Comparison of ENCODE assay signal across 8 mouse cellular contexts in genomic region chr16:91860471-91861125, GRCm38 (mm10).
DNase-seq lines count a peak whose midpoint lies in the region; ATAC-seq and TF ChIP-seq lines count a peak whose summit lies in the region.

No protein-coding gene starts in this region.

- H3K4me1 ChIP-seq in hindbrain, embryonic 10.5 days (replicated peaks), result peaks cover 36% of the 10 kb centered on the region
- H3K4me1 ChIP-seq in hindbrain, embryonic 11.5 days (replicated peaks; ENCODE audit: control insufficient read depth, insufficient read depth, low read length), result no peaks in the 10 kb centered on the region
- H3K4me1 ChIP-seq in bone marrow macrophage, adult 2 months (ENCODE audit: control insufficient read depth, insufficient read depth, low read length), result peaks cover 52% of the 10 kb centered on the region
- peaks cover 14% of the 10 kb centered on the region; the same call in 1 of the 2 replicates for H3K4me1 ChIP-seq in hindbrain, postnatal 0 days (ENCODE audit: insufficient read depth, low read length)
- H3K4me1 ChIP-seq in liver, embryonic 13.5 days (replicated peaks), result peaks cover 50% of the 10 kb centered on the region

- DNase-seq in hindbrain, embryonic 10.5 days (ENCODE audit: low spot score), result no peak
- DNase-seq in hindbrain, embryonic 11.5 days (ENCODE audit: low spot score), result no peak
- no peak for DNase-seq in hindbrain, postnatal 0 days (ENCODE audit: low spot score)
- no peak for DNase-seq in liver, embryonic 13.5 days
- DNase-seq in layer of hippocampus, postnatal 25 days (ENCODE audit: extremely low spot score in 1 of 2, low spot score in 1 of 2), result no peak
- no peak for DNase-seq in MN1 (ENCODE audit: low spot score)

- H3K27ac ChIP-seq in hindbrain, embryonic 10.5 days, result 0 out of 2 replicates have a peak overlapping the region, but pooled peaks have one; percentile 0
- no peak overlapping the region for H3K27ac ChIP-seq in hindbrain, embryonic 11.5 days (ENCODE audit: low read depth, low read length)
- H3K27ac ChIP-seq in bone marrow macrophage, adult 2 months (ENCODE audit: insufficient read depth, low read depth, low read length), result 0 out of 2 replicates have a peak overlapping the region, but pooled peaks have one; percentile 19
- peak overlapping the region; percentile 68 for H3K27ac ChIP-seq in hindbrain, postnatal 0 days
- H3K27ac ChIP-seq in liver, embryonic 13.5 days, result peak overlapping the region; percentile 26; the same call in 1 of the 2 replicates

- H3K36me3 ChIP-seq in hindbrain, embryonic 10.5 days, result peaks cover 93% of the 10 kb centered on the region
- peaks cover 7% of the 10 kb centered on the region; the same call in 1 of the 2 replicates for H3K36me3 ChIP-seq in hindbrain, embryonic 11.5 days (ENCODE audit: control insufficient read depth, insufficient read depth, low read length)
- H3K36me3 ChIP-seq in hindbrain, postnatal 0 days (ENCODE audit: insufficient read depth, low read length), result peaks cover 32% of the 10 kb centered on the region
- peaks cover 80% of the 10 kb centered on the region for H3K36me3 ChIP-seq in liver, embryonic 13.5 days

- no peak for TF ChIP-seq POLR2A in bone marrow macrophage, adult 2 months (IDR thresholded peaks at IDR 0.05; ENCODE audit: borderline replicate concordance, low read depth, low read length)

- no peak for TF ChIP-seq CTCF in bone marrow macrophage, adult 2 months (IDR thresholded peaks at IDR 0.05; ENCODE audit: low read depth, low read length)
- TF ChIP-seq CTCF in hindbrain, postnatal 0 days (IDR thresholded peaks at IDR 0.05; ENCODE audit: low read depth), result no peak

- ATAC-seq in hindbrain, embryonic 11.5 days (ENCODE audit: low FRiP score), result no peak
- no peak for ATAC-seq in hindbrain, postnatal 0 days
- no peak for ATAC-seq in liver, embryonic 13.5 days (ENCODE audit: low read depth)
- no peak for ATAC-seq in frontal cortex, adult (ENCODE audit: low TSS enrichment)

- H3K27me3 ChIP-seq in hindbrain, embryonic 10.5 days (ENCODE audit: insufficient read depth, poor library complexity, severe bottlenecking), result no peaks in the 10 kb centered on the region
- H3K27me3 ChIP-seq in hindbrain, embryonic 11.5 days (ENCODE audit: control insufficient read depth, insufficient read depth, low read length), result no peaks in the 10 kb centered on the region
- H3K27me3 ChIP-seq in hindbrain, postnatal 0 days (ENCODE audit: insufficient read depth, low read length), result no peaks in the 10 kb centered on the region
- H3K27me3 ChIP-seq in liver, embryonic 13.5 days, result no peaks in the 10 kb centered on the region

- no peaks in the 10 kb centered on the region for H3K9me3 ChIP-seq in hindbrain, embryonic 10.5 days
- H3K9me3 ChIP-seq in hindbrain, embryonic 11.5 days (ENCODE audit: control insufficient read depth, low read length), result no peaks in the 10 kb centered on the region
- H3K9me3 ChIP-seq in hindbrain, postnatal 0 days (ENCODE audit: low read length), result no peaks in the 10 kb centered on the region
- no peaks in the 10 kb centered on the region for H3K9me3 ChIP-seq in liver, embryonic 13.5 days (replicated peaks)

- no peak overlapping the region for H3K4me3 ChIP-seq in hindbrain, embryonic 10.5 days
- no peak overlapping the region for H3K4me3 ChIP-seq in hindbrain, embryonic 11.5 days (ENCODE audit: low read depth, low read length)
- H3K4me3 ChIP-seq in bone marrow macrophage, adult 2 months (ENCODE audit: insufficient read depth, low read length), result no peak overlapping the region
- H3K4me3 ChIP-seq in hindbrain, postnatal 0 days (ENCODE audit: low read length), result no peak overlapping the region
- H3K4me3 ChIP-seq in liver, embryonic 13.5 days (replicated peaks), result no peak overlapping the region

- H3K9ac ChIP-seq in hindbrain, embryonic 11.5 days (ENCODE audit: low read depth, low read length), result no peak overlapping the region
- no peak overlapping the region for H3K9ac ChIP-seq in hindbrain, postnatal 0 days (replicated peaks; ENCODE audit: low read length)
- H3K9ac ChIP-seq in liver, embryonic 13.5 days, result no peak overlapping the region

- 78% methylated on average over 14 of the region's 14 CpGs for WGBS in hindbrain, embryonic 10.5 days
- 72% methylated on average over 14 of the region's 14 CpGs for WGBS in hindbrain, embryonic 11.5 days
- 36% methylated on average over 14 of the region's 14 CpGs for WGBS in hindbrain, postnatal 0 days
- WGBS in liver, embryonic 13.5 days (ENCODE audit: insufficient replicate concordance), result 70% methylated on average over 14 of the region's 14 CpGs

- H3K4me2 ChIP-seq in hindbrain, embryonic 11.5 days (replicated peaks; ENCODE audit: low read depth, low read length), result no peak overlapping the region
- H3K4me2 ChIP-seq in hindbrain, postnatal 0 days (ENCODE audit: low read depth, low read length), result no peak overlapping the region
- H3K4me2 ChIP-seq in liver, embryonic 13.5 days, result no peak overlapping the region
